Mouse (Mus musculus): ENCODE results near the gene Ciz1. TPM values are rescaled to one million over a fixed set of nuclear protein-coding genes. Genes with fewer than 3 reads are reported as not detected.
A peak's percentile ranks its signal among the peaks of the same experiment; 100 is the strongest.

The Ciz1 gene
- polyA plus RNA-seq, 1 experiment from 2014 or later: 54.9 TPM

DNA sequence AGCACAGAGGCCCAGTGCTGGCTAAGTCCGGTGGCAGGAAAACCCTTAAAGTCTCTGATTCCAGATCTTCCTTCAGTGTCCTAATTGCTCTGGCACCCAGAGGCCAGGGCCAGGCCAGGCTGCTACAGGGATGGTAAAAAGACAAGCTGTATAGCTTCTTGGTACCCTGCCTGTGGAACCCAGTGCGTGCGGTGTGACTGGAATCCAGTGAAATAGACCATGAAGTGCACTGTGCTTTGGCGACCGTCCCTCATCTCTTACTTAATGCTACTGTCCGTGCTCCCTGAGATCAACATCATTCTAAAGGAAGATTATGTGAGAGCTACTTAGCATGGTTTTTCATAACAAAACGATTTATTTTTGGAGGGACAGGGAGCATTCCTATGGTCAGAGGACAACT lies 59.3 kb downstream of the Ciz1 start:
- Histone ChIP-seq H3K4me2 (replicated peaks; ENCODE audit: low read depth, low read length) (no peak overlapping the region), H3K36me3 (ENCODE audit: insufficient read depth, low read length) (peaks cover 19% of the 10 kb centered on the region), H3K9me3 (ENCODE audit: low read length) (no peaks in the 10 kb centered on the region), H3K27me3 (ENCODE audit: insufficient read depth, low read length) (no peaks in the 10 kb centered on the region), H3K9ac (replicated peaks; ENCODE audit: low read length) (no peak overlapping the region), H3K4me1 (ENCODE audit: insufficient read depth, low read length) (peaks cover 9% of the 10 kb centered on the region), H3K27ac (ENCODE audit: low read length) (no peak overlapping the region), H3K4me3 (ENCODE audit: low read length) (no peak overlapping the region)
- 71% methylated on average over 7 of the region's 7 CpGs for WGBS
- ATAC-seq (ENCODE audit: low FRiP score, low TSS enrichment): no peak

- no peak overlapping the region for H3K4me2 ChIP-seq (replicated peaks; ENCODE audit: low read depth, low read length)
- H3K27ac ChIP-seq (ENCODE audit: low read length): no peak overlapping the region
- no peaks in the 10 kb centered on the region for H3K9me3 ChIP-seq (ENCODE audit: low read length)
- no peak overlapping the region for H3K9ac ChIP-seq (replicated peaks; ENCODE audit: low read length)
- no peak for ATAC-seq (ENCODE audit: low FRiP score, low TSS enrichment)
- H3K4me3 ChIP-seq (ENCODE audit: low read length): no peak overlapping the region
- WGBS: 91% methylated on average over 6 of the region's 6 CpGs
- H3K36me3 ChIP-seq (ENCODE audit: insufficient read depth, low read length): peaks cover 33% of the 10 kb centered on the region
- H3K4me1 ChIP-seq (ENCODE audit: insufficient read depth, low read length): peaks cover 9% of the 10 kb centered on the region
- H3K27me3 ChIP-seq (ENCODE audit: insufficient read depth, low read length): no peaks in the 10 kb centered on the region
Measured at GRCm38 (mm10) chr2:32412742-32413531, 60.8 kb downstream of the Ciz1 start.

DNA sequence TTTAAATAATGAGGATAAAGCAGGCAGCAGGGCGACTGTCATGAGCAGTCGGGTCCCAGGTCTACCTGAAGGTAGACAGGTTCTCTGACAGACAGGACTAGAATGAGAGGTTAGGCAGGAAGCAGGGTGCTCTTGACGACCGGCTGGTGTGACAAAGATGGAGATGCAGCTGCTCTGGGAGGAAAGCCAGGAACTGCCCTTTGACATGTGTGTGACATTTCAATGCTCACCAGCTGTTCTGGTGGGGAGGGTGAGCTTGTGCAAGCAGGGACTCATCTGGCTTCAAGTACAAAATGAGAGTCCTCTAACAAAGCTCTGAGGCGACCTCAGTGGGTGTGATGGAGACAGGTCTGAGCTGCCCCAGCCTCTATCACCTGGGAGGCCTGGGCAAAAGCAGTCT lies 61.8 kb downstream of the Ciz1 start:
- WGBS: 27% methylated on average over 5 of the region's 5 CpGs

GRCm38 (mm10) chr2:32415801-32416200 lies 63.7 kb downstream of the Ciz1 start:
- Histone ChIP-seq H3K27ac (ENCODE audit: low read length) (no peak overlapping the region), H3K4me1 (ENCODE audit: insufficient read depth, low read length) (peaks cover 16% of the 10 kb centered on the region), H3K27me3 (ENCODE audit: insufficient read depth, low read length) (no peaks in the 10 kb centered on the region), H3K4me2 (replicated peaks; ENCODE audit: low read depth, low read length) (no peak overlapping the region), H3K36me3 (ENCODE audit: insufficient read depth, low read length) (peaks cover 51% of the 10 kb centered on the region), H3K4me3 (ENCODE audit: low read length) (no peak overlapping the region), H3K9ac (replicated peaks; ENCODE audit: low read length) (no peak overlapping the region), H3K9me3 (ENCODE audit: low read length) (no peaks in the 10 kb centered on the region)
- no peak for ATAC-seq (ENCODE audit: low FRiP score, low TSS enrichment)
- WGBS: 94% methylated on average over 12 of the region's 12 CpGs

More for the DNA sequence above, 61.8 kb downstream of the Ciz1 start:
- Histone ChIP-seq H3K4me1 (ENCODE audit: insufficient read depth, low read length) (peaks cover 13% of the 10 kb centered on the region), H3K4me2 (replicated peaks; ENCODE audit: low read depth, low read length) (no peak overlapping the region), H3K9me3 (ENCODE audit: low read length) (no peaks in the 10 kb centered on the region), H3K27ac (ENCODE audit: low read length) (no peak overlapping the region), H3K27me3 (ENCODE audit: insufficient read depth, low read length) (no peaks in the 10 kb centered on the region), H3K4me3 (ENCODE audit: low read length) (no peak overlapping the region), H3K9ac (replicated peaks; ENCODE audit: low read length) (no peak overlapping the region), H3K36me3 (ENCODE audit: insufficient read depth, low read length) (peaks cover 39% of the 10 kb centered on the region)
- ATAC-seq (ENCODE audit: low FRiP score, low TSS enrichment): no peak

- WGBS: 61% methylated on average over 2 of the region's 2 CpGs
- H3K4me3 ChIP-seq (ENCODE audit: low read length): no peak overlapping the region
- peaks cover 51% of the 10 kb centered on the region for H3K36me3 ChIP-seq (ENCODE audit: insufficient read depth, low read length)
Measured at GRCm38 (mm10) chr2:32416556-32416955, 64.4 kb downstream of the Ciz1 start.

DNA sequence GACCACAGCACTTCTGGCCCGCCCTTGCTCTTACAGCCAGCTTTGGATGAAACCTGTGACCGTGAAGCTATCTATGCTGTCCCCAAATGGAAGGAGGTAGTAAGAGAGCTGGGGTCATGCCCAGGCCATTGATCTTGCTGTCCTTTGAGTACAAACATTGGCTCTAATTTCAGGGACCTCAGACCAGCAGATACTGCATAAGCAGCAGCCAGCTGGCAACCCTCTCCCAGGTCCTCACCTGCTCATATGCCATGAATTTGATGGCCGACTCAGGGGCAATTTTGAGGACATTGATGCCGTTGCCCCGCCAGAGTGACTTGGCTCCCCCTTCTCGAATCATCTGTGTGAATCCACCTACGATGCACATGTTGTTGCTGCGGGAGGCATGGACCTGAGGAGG lies 65.4 kb downstream of the Ciz1 start:
- Histone ChIP-seq H3K27me3 (ENCODE audit: insufficient read depth, low read length) (no peaks in the 10 kb centered on the region), H3K27ac (ENCODE audit: low read length) (no peak overlapping the region), H3K4me3 (ENCODE audit: low read length) (no peak overlapping the region), H3K9me3 (ENCODE audit: low read length) (no peaks in the 10 kb centered on the region), H3K36me3 (ENCODE audit: insufficient read depth, low read length) (peaks cover 51% of the 10 kb centered on the region), H3K4me1 (ENCODE audit: insufficient read depth, low read length) (peaks cover 16% of the 10 kb centered on the region), H3K9ac (replicated peaks; ENCODE audit: low read length) (no peak overlapping the region), H3K4me2 (replicated peaks; ENCODE audit: low read depth, low read length) (no peak overlapping the region)
- WGBS: 56% methylated on average over 8 of the region's 8 CpGs
- ATAC-seq (ENCODE audit: low FRiP score, low TSS enrichment): no peak

More at GRCm38 (mm10) chr2:32416556-32416955, 64.4 kb downstream of the Ciz1 start:
- Histone ChIP-seq H3K9ac (replicated peaks; ENCODE audit: low read length) (no peak overlapping the region), H3K4me1 (ENCODE audit: insufficient read depth, low read length) (peaks cover 16% of the 10 kb centered on the region), H3K9me3 (ENCODE audit: low read length) (no peaks in the 10 kb centered on the region), H3K27ac (ENCODE audit: low read length) (no peak overlapping the region), H3K4me2 (replicated peaks; ENCODE audit: low read depth, low read length) (no peak overlapping the region), H3K27me3 (ENCODE audit: insufficient read depth, low read length) (no peaks in the 10 kb centered on the region)
- no peak for ATAC-seq (ENCODE audit: low FRiP score, low TSS enrichment)

DNA sequence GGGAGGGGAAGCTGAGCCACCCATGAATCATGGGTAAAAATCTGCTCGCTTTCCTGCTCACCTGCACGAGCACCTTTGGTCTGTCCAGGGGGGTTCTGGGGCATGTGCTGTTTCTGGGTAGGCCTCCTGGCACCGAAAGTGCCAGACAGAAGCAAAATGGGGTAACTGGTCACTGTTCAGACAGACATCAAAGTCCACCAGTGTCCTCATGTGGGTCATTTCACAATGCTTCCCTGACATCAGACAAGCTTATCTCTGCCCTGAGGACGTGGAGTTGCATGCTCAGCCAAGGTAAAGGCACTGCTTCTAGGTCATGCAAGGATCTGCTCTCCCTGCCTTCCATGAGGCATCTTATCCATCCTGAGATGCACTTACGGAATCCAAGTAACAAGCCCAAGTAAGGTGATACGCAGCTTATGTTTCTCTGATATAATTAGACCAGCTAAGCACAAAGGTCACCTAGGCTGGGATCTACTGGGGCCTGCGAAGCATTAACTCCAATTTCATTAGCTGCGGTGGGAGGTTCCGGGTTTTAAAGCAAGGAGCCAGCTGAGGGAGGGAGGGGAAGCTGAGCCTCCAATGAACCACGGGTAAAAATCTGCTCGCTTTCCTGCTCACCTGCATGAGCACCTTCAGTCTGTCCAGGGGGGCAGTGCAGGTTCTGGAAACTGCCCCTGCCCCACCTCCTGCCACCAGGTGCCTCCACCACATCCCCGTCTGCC lies 66.5 kb downstream of the Ciz1 start:
- 50% methylated on average over 12 of the region's 12 CpGs for WGBS

GRCm38 (mm10) chr2:32419359-32419758 lies 67.2 kb downstream of the Ciz1 start:
- WGBS: 82% methylated on average over 3 of the region's 3 CpGs
- Histone ChIP-seq H3K4me2 (replicated peaks; ENCODE audit: low read depth, low read length) (no peak overlapping the region), H3K4me3 (ENCODE audit: low read length) (no peak overlapping the region), H3K9me3 (ENCODE audit: low read length) (no peaks in the 10 kb centered on the region), H3K27ac (ENCODE audit: low read length) (peak overlapping the region; percentile 69), H3K36me3 (ENCODE audit: insufficient read depth, low read length) (peaks cover 51% of the 10 kb centered on the region), H3K9ac (replicated peaks; ENCODE audit: low read length) (no peak overlapping the region), H3K27me3 (ENCODE audit: insufficient read depth, low read length) (no peaks in the 10 kb centered on the region), H3K4me1 (ENCODE audit: insufficient read depth, low read length) (peaks cover 31% of the 10 kb centered on the region)
- ATAC-seq (ENCODE audit: low FRiP score, low TSS enrichment): no peak

More for the DNA sequence above, 66.5 kb downstream of the Ciz1 start:
- Histone ChIP-seq H3K27ac (ENCODE audit: low read length) (peak overlapping the region; percentile 69), H3K27me3 (ENCODE audit: insufficient read depth, low read length) (no peaks in the 10 kb centered on the region), H3K4me2 (replicated peaks; ENCODE audit: low read depth, low read length) (no peak overlapping the region), H3K9me3 (ENCODE audit: low read length) (no peaks in the 10 kb centered on the region), H3K4me1 (ENCODE audit: insufficient read depth, low read length) (peaks cover 26% of the 10 kb centered on the region), H3K9ac (replicated peaks; ENCODE audit: low read length) (no peak overlapping the region), H3K4me3 (ENCODE audit: low read length) (no peak overlapping the region), H3K36me3 (ENCODE audit: insufficient read depth, low read length) (peaks cover 51% of the 10 kb centered on the region)
- no peak for ATAC-seq (ENCODE audit: low FRiP score, low TSS enrichment)

GRCm38 (mm10) chr2:32420066-32420608 lies 68.0 kb downstream of the Ciz1 start:
- WGBS: 86% methylated on average over 12 of the region's 12 CpGs
- Histone ChIP-seq H3K9ac (replicated peaks; ENCODE audit: low read length) (no peak overlapping the region), H3K36me3 (ENCODE audit: insufficient read depth, low read length) (peaks cover 44% of the 10 kb centered on the region), H3K4me3 (ENCODE audit: low read length) (no peak overlapping the region), H3K9me3 (ENCODE audit: low read length) (no peaks in the 10 kb centered on the region), H3K27ac (ENCODE audit: low read length) (no peak overlapping the region; the same call in 1 of the 2 replicates), H3K4me1 (ENCODE audit: insufficient read depth, low read length) (peaks cover 39% of the 10 kb centered on the region), H3K27me3 (ENCODE audit: insufficient read depth, low read length) (no peaks in the 10 kb centered on the region), H3K4me2 (replicated peaks; ENCODE audit: low read depth, low read length) (no peak overlapping the region)
- no peak for ATAC-seq (ENCODE audit: low FRiP score, low TSS enrichment)

DNA sequence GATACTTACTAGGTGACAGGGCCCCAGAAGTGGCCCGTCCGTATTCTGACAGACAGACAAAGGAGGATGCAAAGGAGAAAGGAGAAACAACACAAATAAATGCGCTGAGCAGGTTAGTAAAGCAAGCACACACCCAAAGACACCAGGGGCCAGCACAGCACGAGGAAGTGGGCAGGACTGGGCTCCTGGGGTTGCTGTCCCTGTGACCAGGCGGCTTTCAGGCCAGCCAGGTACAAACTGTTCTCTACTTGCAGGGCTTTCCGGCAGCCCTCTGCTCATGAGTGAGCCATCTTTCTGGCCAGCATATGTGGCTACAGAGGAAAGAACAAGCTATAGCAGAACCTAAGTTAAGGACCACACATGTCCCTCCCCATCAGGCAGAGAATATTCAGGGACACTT lies 68.5 kb downstream of the Ciz1 start:
- no peaks in the 10 kb centered on the region for H3K27me3 ChIP-seq (ENCODE audit: insufficient read depth, low read length)
- no peak for ATAC-seq (ENCODE audit: low FRiP score, low TSS enrichment)
- no peaks in the 10 kb centered on the region for H3K9me3 ChIP-seq (ENCODE audit: low read length)
- H3K9ac ChIP-seq (replicated peaks; ENCODE audit: low read length): no peak overlapping the region
- H3K36me3 ChIP-seq (ENCODE audit: insufficient read depth, low read length): peaks cover 40% of the 10 kb centered on the region
- peaks cover 42% of the 10 kb centered on the region for H3K4me1 ChIP-seq (ENCODE audit: insufficient read depth, low read length)
- H3K27ac ChIP-seq (ENCODE audit: low read length): no peak overlapping the region
- WGBS: 86% methylated on average over 6 of the region's 6 CpGs
- H3K4me2 ChIP-seq (replicated peaks; ENCODE audit: low read depth, low read length): no peak overlapping the region
- H3K4me3 ChIP-seq (ENCODE audit: low read length): no peak overlapping the region
